Mouse (Mus musculus): ENCODE measurements around the gene Camk1d. TPM values are rescaled to one million over a fixed set of nuclear protein-coding genes. Genes with fewer than 3 reads are reported as not detected.

The Camk1d gene
- polyA plus RNA-seq, 1 experiment from 2014 or later, result 2.1 TPM

- Histone ChIP-seq H3K9ac (ENCODE audit: low read length) (no peak overlapping the region), H3K4me1 (ENCODE audit: control insufficient read depth, insufficient read depth, low read length) (no peaks in the 10 kb centered on the region), H3K4me3 (ENCODE audit: low read depth, low read length) (no peak overlapping the region), H3K27me3 (ENCODE audit: control insufficient read depth, insufficient read depth, low read length) (no peaks in the 10 kb centered on the region), H3K27ac (ENCODE audit: low read depth, low read length) (no peak overlapping the region), H3K36me3 (ENCODE audit: control insufficient read depth, insufficient read depth, low read length) (no peaks in the 10 kb centered on the region), H3K9me3 (ENCODE audit: control insufficient read depth, low read length) (no peaks in the 10 kb centered on the region), H3K4me2 (ENCODE audit: low read depth) (no peak overlapping the region)
- no peak for DNase-seq (ENCODE audit: low spot score)
- no peak for ATAC-seq (ENCODE audit: insufficient read depth, low FRiP score, low TSS enrichment)
- 87% methylated on average over 3 of the region's 3 CpGs for WGBS
These were observed 70.4 kb downstream of the Camk1d start for GRCm38 (mm10) chr2:5643937-5644336.

GRCm38 (mm10) chr2:5643226-5643625 lies 71.1 kb downstream of the Camk1d start:
- Histone ChIP-seq H3K9me3 (ENCODE audit: control insufficient read depth, low read length) (no peaks in the 10 kb centered on the region), H3K36me3 (ENCODE audit: control insufficient read depth, insufficient read depth, low read length) (no peaks in the 10 kb centered on the region), H3K27ac (ENCODE audit: low read depth, low read length) (no peak overlapping the region), H3K4me3 (ENCODE audit: low read depth, low read length) (no peak overlapping the region), H3K27me3 (ENCODE audit: control insufficient read depth, insufficient read depth, low read length) (no peaks in the 10 kb centered on the region), H3K4me1 (ENCODE audit: control insufficient read depth, insufficient read depth, low read length) (no peaks in the 10 kb centered on the region), H3K4me2 (ENCODE audit: low read depth) (no peak overlapping the region), H3K9ac (ENCODE audit: low read length) (no peak overlapping the region)
- no peak for DNase-seq (ENCODE audit: low spot score)
- no peak for ATAC-seq (ENCODE audit: insufficient read depth, low FRiP score, low TSS enrichment)
- 73% methylated on average over 7 of the region's 7 CpGs for WGBS

- H3K27ac ChIP-seq (ENCODE audit: low read depth, low read length), result no peak overlapping the region
- H3K4me3 ChIP-seq (ENCODE audit: low read depth, low read length), result no peak overlapping the region
- WGBS, result 70% methylated on average over 5 of the region's 5 CpGs
- ATAC-seq (ENCODE audit: insufficient read depth, low FRiP score, low TSS enrichment) (no peak), DNase-seq (ENCODE audit: low spot score) (no peak)
- no peaks in the 10 kb centered on the region for H3K9me3 ChIP-seq (ENCODE audit: control insufficient read depth, low read length)
- no peak overlapping the region for H3K4me2 ChIP-seq (ENCODE audit: low read depth)
- no peaks in the 10 kb centered on the region for H3K4me1 ChIP-seq (ENCODE audit: control insufficient read depth, insufficient read depth, low read length)
- no peak overlapping the region for H3K9ac ChIP-seq (ENCODE audit: low read length)
- H3K27me3 ChIP-seq (ENCODE audit: control insufficient read depth, insufficient read depth, low read length), result no peaks in the 10 kb centered on the region
- H3K36me3 ChIP-seq (ENCODE audit: control insufficient read depth, insufficient read depth, low read length), result no peaks in the 10 kb centered on the region
These were observed 71.7 kb downstream of the Camk1d start for GRCm38 (mm10) chr2:5642624-5643023.

GRCm38 (mm10) chr2:5641678-5642077 lies 72.6 kb downstream of the Camk1d start:
- Histone ChIP-seq H3K36me3 (ENCODE audit: control insufficient read depth, insufficient read depth, low read length) (no peaks in the 10 kb centered on the region), H3K27me3 (ENCODE audit: control insufficient read depth, insufficient read depth, low read length) (no peaks in the 10 kb centered on the region), H3K4me2 (ENCODE audit: low read depth) (no peak overlapping the region), H3K27ac (ENCODE audit: low read depth, low read length) (no peak overlapping the region), H3K4me3 (ENCODE audit: low read depth, low read length) (no peak overlapping the region), H3K9me3 (ENCODE audit: control insufficient read depth, low read length) (no peaks in the 10 kb centered on the region), H3K4me1 (ENCODE audit: control insufficient read depth, insufficient read depth, low read length) (no peaks in the 10 kb centered on the region), H3K9ac (ENCODE audit: low read length) (no peak overlapping the region)
- DNase-seq (ENCODE audit: low spot score) (no peak), ATAC-seq (ENCODE audit: insufficient read depth, low FRiP score, low TSS enrichment) (no peak)
- WGBS, result 83% methylated on average over 5 of the region's 5 CpGs

GRCm38 (mm10) chr2:5640586-5640985 lies 73.7 kb downstream of the Camk1d start:
- ATAC-seq (ENCODE audit: insufficient read depth, low FRiP score, low TSS enrichment), result no peak
- Histone ChIP-seq H3K27ac (ENCODE audit: low read depth, low read length) (no peak overlapping the region), H3K4me3 (ENCODE audit: low read depth, low read length) (no peak overlapping the region), H3K36me3 (ENCODE audit: control insufficient read depth, insufficient read depth, low read length) (no peaks in the 10 kb centered on the region), H3K9me3 (ENCODE audit: control insufficient read depth, low read length) (no peaks in the 10 kb centered on the region), H3K27me3 (ENCODE audit: control insufficient read depth, insufficient read depth, low read length) (no peaks in the 10 kb centered on the region), H3K4me2 (ENCODE audit: low read depth) (no peak overlapping the region), H3K4me1 (ENCODE audit: control insufficient read depth, insufficient read depth, low read length) (no peaks in the 10 kb centered on the region), H3K9ac (ENCODE audit: low read length) (no peak overlapping the region)
- no peak for DNase-seq (ENCODE audit: low spot score)
- 91% methylated on average over 5 of the region's 5 CpGs for WGBS

- H3K9me3 ChIP-seq (ENCODE audit: control insufficient read depth, low read length), result no peaks in the 10 kb centered on the region
- WGBS, result 91% methylated on average over 14 of the region's 14 CpGs
- H3K4me3 ChIP-seq (ENCODE audit: low read depth, low read length), result no peak overlapping the region
- no peak overlapping the region for H3K9ac ChIP-seq (ENCODE audit: low read length)
- H3K4me1 ChIP-seq (ENCODE audit: control insufficient read depth, insufficient read depth, low read length), result no peaks in the 10 kb centered on the region
- no peak overlapping the region for H3K27ac ChIP-seq (ENCODE audit: low read depth, low read length)
- H3K27me3 ChIP-seq (ENCODE audit: control insufficient read depth, insufficient read depth, low read length), result no peaks in the 10 kb centered on the region
- DNase-seq (ENCODE audit: low spot score) (no peak), ATAC-seq (ENCODE audit: insufficient read depth, low FRiP score, low TSS enrichment) (no peak)
- no peak overlapping the region for H3K4me2 ChIP-seq (ENCODE audit: low read depth)
- H3K36me3 ChIP-seq (ENCODE audit: control insufficient read depth, insufficient read depth, low read length), result no peaks in the 10 kb centered on the region
These were observed 77.2 kb downstream of the Camk1d start for GRCm38 (mm10) chr2:5636801-5637742.

- DNase-seq (ENCODE audit: low spot score) (no peak), ATAC-seq (ENCODE audit: insufficient read depth, low FRiP score, low TSS enrichment) (no peak)
- Histone ChIP-seq H3K9ac (ENCODE audit: low read length) (no peak overlapping the region), H3K27ac (ENCODE audit: low read depth, low read length) (no peak overlapping the region), H3K36me3 (ENCODE audit: control insufficient read depth, insufficient read depth, low read length) (no peaks in the 10 kb centered on the region), H3K27me3 (ENCODE audit: control insufficient read depth, insufficient read depth, low read length) (no peaks in the 10 kb centered on the region), H3K4me2 (ENCODE audit: low read depth) (no peak overlapping the region), H3K9me3 (ENCODE audit: control insufficient read depth, low read length) (no peaks in the 10 kb centered on the region), H3K4me3 (ENCODE audit: low read depth, low read length) (no peak overlapping the region), H3K4me1 (ENCODE audit: control insufficient read depth, insufficient read depth, low read length) (no peaks in the 10 kb centered on the region)
- WGBS, result 74% methylated on average over 6 of the region's 6 CpGs
These were observed 82.0 kb downstream of the Camk1d start for GRCm38 (mm10) chr2:5632355-5632684.

GRCm38 (mm10) chr2:5631676-5632354 lies 82.5 kb downstream of the Camk1d start:
- 89% methylated on average over 11 of the region's 11 CpGs for WGBS
- no peak overlapping the region for H3K4me2 ChIP-seq (ENCODE audit: low read depth)

GRCm38 (mm10) chr2:5630710-5631109 lies 83.6 kb downstream of the Camk1d start:
- no peaks in the 10 kb centered on the region for H3K27me3 ChIP-seq (ENCODE audit: control insufficient read depth, insufficient read depth, low read length)
- WGBS, result 68% methylated on average over 4 of the region's 4 CpGs
- no peak overlapping the region for H3K27ac ChIP-seq (ENCODE audit: low read depth, low read length)
- no peak overlapping the region for H3K4me3 ChIP-seq (ENCODE audit: low read depth, low read length)
- H3K4me1 ChIP-seq (ENCODE audit: control insufficient read depth, insufficient read depth, low read length), result no peaks in the 10 kb centered on the region
- H3K36me3 ChIP-seq (ENCODE audit: control insufficient read depth, insufficient read depth, low read length), result no peaks in the 10 kb centered on the region
- ATAC-seq (ENCODE audit: insufficient read depth, low FRiP score, low TSS enrichment), result no peak
- no peak overlapping the region for H3K4me2 ChIP-seq (ENCODE audit: low read depth)
- no peaks in the 10 kb centered on the region for H3K9me3 ChIP-seq (ENCODE audit: control insufficient read depth, low read length)
- no peak overlapping the region for H3K9ac ChIP-seq (ENCODE audit: low read length)
- no peak for DNase-seq (ENCODE audit: low spot score)

More at GRCm38 (mm10) chr2:5631676-5632354, 82.5 kb downstream of the Camk1d start:
- Histone ChIP-seq H3K27me3 (ENCODE audit: control insufficient read depth, insufficient read depth, low read length) (no peaks in the 10 kb centered on the region), H3K9ac (ENCODE audit: low read length) (no peak overlapping the region), H3K27ac (ENCODE audit: low read depth, low read length) (no peak overlapping the region), H3K36me3 (ENCODE audit: control insufficient read depth, insufficient read depth, low read length) (no peaks in the 10 kb centered on the region), H3K9me3 (ENCODE audit: control insufficient read depth, low read length) (no peaks in the 10 kb centered on the region), H3K4me3 (ENCODE audit: low read depth, low read length) (no peak overlapping the region), H3K4me1 (ENCODE audit: control insufficient read depth, insufficient read depth, low read length) (no peaks in the 10 kb centered on the region)
- DNase-seq (ENCODE audit: low spot score) (no peak), ATAC-seq (ENCODE audit: insufficient read depth, low FRiP score, low TSS enrichment) (no peak)
